Mouse (Mus musculus) ES-Bruce4 (cell line): ENCODE results near the gene Ralbp1.

Source experiments
- CTCF ChIP-seq: IDR thresholded peaks from one replicate; pipeline ENCODE4 v1.8.1; 2011; ENCODE audit warnings: low read depth, low read length
- EP300 ChIP-seq: IDR thresholded peaks from 2 replicates; pipeline ENCODE4 v1.6.1; 2011; ENCODE audit warnings: low read depth, low read length; ENCODE audit not compliant: insufficient read depth
- POLR2A ChIP-seq: IDR thresholded peaks from one replicate; pipeline ENCODE4 v1.8.1; 2011; ENCODE audit warnings: low read length; ENCODE audit not compliant: insufficient read depth

DNA sequence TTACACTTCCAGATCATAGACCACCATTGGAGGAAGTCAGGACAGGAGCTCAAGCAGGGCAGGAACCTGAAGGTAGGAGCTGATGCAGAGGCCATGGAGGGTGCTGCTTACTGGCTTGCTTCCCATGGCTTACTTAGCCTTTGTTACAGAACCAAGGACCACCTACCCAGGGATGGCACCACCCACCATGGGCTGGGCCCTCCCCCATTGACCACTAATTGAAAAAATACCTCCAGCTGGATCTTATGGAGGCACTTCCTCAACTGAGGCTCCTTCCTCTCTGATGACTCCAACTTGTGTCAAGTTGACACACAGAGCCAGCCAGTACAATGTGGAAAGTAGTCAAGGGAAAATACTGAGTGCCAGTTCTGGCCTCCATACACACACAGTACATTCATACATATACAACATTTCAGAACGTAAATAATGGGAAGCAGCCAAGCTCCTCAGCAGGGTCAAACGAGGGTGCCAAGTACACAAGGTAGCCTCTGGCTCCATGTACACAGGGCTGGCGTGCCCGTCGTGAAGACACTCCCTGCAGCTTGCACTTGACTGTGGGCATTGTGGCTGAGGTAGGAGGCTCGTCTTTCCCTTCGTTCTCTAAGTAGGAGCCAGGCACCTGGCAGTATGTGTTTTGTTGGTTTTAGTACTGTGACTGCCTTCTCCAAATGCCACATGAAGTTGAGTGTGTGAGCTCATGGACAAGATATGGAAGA lies 45.9 kb downstream of the Ralbp1 start:
- no peak for TF ChIP-seq POLR2A
- TF ChIP-seq CTCF: no peak
- no peak for TF ChIP-seq EP300
